Mouse (Mus musculus) gastrocnemius, postnatal 36 days (tissue): Measurements from ENCODE around the gene Erg. TPM values are rescaled to one million over a fixed set of nuclear protein-coding genes. Genes with fewer than 3 reads are reported as not detected.

Experiments
- DNase-seq, 2 experiments: peaks; one replicate each; pipeline ENCODE4 v3.0.0; 2022
- intact Hi-C: fragments of 180-260 bp; cut with DNase I; formaldehyde crosslinking; loops from one replicate; pipeline ENCODE4 v1.15.1; 2025
- total RNA-seq, 2 experiments: library from RNA; stranded (reverse); gene quantifications; 2 replicates each; pipeline ENCODE4 v1.2.3; 2021

Erg gene
- total RNA-seq, 2 experiments from 2014 or later, result 9.8 to 10.7 TPM

DNA sequence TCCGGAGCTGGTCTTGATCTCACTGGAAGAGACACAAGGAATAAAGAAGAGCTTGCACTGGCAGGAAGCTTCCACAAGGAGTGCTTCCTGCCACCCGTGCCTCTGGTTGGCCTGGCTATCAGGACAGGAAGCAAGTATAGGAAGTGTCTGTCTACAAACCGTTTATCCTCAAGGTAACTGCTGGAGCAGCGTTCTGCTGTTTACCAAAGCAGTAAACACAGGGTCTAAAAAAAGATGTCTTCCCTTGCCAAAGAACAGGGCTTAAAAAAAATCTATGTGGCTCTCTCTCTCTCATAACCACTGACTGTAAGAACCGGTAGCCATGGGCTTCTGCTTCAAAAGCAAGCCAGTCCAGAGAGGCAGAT lies 137.1 kb downstream of the Erg start:
- no peak for DNase-seq
- intact Hi-C loops, result no loop called here

GRCm38 (mm10) chr16:95448643-95449360 lies 137.6 kb downstream of the Erg start:
- DNase-seq, result no peak
- intact Hi-C loops, result no loop called here

DNA sequence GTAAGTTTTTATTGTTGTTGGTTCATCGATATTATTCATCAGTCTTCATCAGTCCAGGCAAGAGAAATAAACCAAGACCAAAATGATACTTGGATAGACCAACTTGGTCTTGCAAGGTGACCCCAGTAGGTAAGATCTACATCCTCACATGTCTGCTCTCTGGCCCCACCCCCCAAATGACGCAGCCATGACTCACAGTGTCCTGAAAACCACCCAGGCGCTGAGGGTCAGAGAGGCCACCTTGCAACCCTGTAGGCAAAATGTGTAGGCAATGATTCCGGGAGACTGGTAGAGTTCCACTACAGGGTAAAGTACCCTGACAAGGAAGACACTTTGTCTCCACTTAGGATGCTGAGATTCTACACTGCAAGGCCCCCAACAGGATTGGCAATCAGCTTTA lies 138.5 kb downstream of the Erg start:
- intact Hi-C loops, result no loop called here
- no peak for DNase-seq

DNA sequence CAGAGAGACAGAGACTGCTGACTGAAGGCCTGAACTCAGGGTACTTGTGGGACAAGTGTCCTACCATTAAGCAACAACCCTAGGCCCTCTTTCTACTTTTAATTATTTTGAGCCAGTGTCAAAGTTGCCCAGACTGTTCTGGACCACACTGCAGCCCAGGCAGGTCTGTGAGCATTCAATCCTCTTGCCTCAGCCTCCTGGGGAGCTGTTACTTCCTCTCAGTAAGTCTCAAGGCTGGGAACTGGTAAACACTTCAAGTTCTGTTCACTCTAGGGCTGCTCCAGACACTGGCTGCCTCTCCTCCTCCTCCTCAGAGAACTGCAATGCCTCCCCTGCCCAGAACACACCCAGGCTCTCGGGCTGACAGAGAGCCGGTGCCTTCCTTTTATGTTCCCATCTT lies 140.0 kb downstream of the Erg start:
- intact Hi-C loops, result no loop called here

GRCm38 (mm10) chr16:95442023-95442422 lies 144.4 kb downstream of the Erg start:
- intact Hi-C loops, result no loop called here
- no peak for DNase-seq

More for the DNA sequence above, 140.0 kb downstream of the Erg start:
- DNase-seq, result no peak

- DNase-seq, result no peak
- intact Hi-C loops, result no loop called here
Measured at GRCm38 (mm10) chr16:95441179-95441578, 145.2 kb downstream of the Erg start.

GRCm38 (mm10) chr16:95440334-95440733 lies 146.1 kb downstream of the Erg start:
- intact Hi-C loops, result no loop called here
- DNase-seq, result no peak

- intact Hi-C loops, result no loop called here
- DNase-seq, result no peak
Measured at GRCm38 (mm10) chr16:95439794-95440193, 146.6 kb downstream of the Erg start.

DNA sequence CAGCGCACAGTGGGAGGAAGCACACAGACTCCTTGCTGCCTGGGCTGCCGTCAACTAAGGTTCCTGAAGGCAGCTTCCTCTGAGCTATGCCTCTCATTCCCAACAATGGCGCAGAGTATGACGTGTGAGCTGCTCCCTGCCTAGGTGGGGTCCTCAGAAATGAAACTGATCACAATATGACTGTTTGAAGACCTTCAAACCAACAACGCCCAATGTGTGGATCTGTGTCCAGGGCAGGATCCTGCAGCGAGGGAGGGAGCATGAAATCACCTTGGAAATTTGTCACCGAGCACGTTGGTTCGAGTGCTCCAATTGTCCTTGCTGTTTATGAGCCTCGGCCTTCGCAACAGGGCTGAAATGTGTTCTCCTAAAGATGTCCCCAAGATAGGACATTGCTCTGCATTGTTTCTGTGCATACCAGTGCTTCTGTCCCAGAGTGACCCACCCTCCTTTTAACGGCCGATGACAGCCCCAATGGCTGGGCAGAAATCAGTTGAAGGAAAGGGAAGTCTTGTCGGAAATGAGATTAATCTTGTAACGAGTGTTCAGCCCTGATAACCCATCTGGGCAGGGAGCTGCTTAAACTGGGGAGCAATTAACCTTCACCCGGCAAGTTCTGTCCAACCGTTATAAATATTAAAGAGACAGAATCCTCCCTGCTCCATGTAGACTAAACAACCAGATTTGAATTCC lies 147.4 kb downstream of the Erg start:
- DNase-seq, result no peak
- intact Hi-C loops, result no loop called here

DNA sequence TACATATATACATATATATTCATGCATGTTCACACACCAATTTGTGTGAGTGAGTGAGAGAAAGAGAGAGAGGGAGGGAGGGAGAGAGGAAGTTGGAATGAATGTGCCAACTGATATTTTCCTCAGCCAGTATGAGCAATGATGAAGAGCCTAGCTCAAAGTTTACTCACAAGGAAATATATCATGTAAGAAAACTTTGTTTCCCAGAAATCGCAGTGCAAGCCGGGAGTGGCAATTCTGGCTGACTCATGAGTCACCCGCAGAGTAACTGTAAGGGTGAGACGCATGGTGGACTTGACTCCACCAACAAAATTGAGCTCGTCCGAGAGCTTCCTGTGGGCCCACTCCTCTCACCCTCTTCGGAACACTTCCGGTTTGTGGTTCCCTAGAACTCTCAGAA lies 149.8 kb downstream of the Erg start:
- intact Hi-C loops, result no loop called here
- DNase-seq, result no peak

DNA sequence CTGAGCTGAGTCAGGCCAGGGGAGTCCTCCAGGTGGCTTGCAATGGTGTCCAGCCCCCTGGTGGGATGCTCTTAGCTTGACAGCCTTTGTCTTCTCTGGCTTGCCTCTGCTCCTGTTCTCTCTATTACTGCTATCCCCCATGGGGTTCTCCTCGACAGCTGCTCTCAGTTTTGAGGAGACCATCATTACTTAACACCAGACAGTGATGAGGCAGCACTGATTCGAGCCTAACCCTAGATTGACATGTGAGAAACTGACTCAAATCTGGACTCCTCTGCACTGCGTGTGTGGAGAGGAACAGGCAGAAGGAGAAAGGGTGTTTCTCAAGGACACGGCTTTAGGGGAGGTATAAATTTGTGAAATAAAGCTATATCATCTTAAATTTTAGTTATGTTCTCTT lies 150.3 kb downstream of the Erg start:
- intact Hi-C loops, result no loop called here
- DNase-seq, result no peak

- DNase-seq, result no peak
- intact Hi-C loops, result no loop called here
Measured at GRCm38 (mm10) chr16:95434434-95434833, 152.0 kb downstream of the Erg start.

DNA sequence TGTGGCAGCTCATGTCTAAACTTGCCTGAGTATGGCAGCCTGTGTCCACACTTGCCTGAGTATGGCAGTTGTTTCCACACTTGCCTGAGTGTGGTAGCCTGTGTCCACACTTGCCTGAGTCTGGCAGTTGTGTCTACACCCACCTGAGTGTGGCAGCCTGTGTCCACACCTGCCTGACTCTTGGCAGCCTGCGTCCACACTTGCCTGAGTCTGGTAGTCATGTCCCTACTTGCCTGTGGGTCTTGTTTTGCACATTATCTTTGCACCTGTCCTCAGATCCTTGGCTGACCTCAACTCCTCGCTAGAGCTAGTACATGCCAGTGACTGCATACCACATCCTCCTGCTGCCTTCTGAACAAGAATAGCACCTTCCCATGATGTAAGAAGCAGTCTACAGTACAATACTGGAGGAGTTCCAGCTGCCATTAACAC lies 153.8 kb downstream of the Erg start:
- no peak for DNase-seq
- intact Hi-C loops, result no loop called here

- intact Hi-C loops, result no loop called here
- DNase-seq, result no peak
Measured at GRCm38 (mm10) chr16:95429851-95430250, 156.5 kb downstream of the Erg start.

- intact Hi-C loops, result no loop called here
- DNase-seq, result no peak
Measured at GRCm38 (mm10) chr16:95428239-95428638, 158.2 kb downstream of the Erg start.

DNA sequence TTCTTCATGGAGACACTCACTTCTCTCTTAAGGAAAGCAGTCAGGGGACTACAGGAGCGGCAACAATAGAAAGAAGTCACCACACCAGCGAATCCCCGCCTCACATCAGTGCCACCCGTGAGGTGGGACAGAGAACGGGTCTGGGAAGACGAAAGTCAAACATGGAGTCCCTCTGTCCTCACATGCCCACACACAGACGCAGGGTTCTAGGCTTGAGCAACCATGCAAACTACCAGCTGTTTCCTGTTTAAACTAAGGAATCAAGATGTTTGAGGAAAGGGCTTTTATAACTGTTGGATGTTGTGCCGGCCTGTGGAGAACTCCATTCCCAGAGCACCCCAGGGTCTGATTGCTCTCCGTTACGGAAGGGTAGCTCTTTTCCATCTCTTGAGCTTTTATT lies 158.9 kb downstream of the Erg start:
- intact Hi-C loops, result no loop called here
- DNase-seq, result no peak

- intact Hi-C loops, result no loop called here
- no peak for DNase-seq
Measured at GRCm38 (mm10) chr16:95422658-95423073, 163.7 kb downstream of the Erg start.

GRCm38 (mm10) chr16:95421235-95421886 lies 165.0 kb downstream of the Erg start:
- intact Hi-C loops, result no loop called here

GRCm38 (mm10) chr16:95415921-95416320 lies 170.5 kb downstream of the Erg start:
- intact Hi-C loops, result no loop called here
- DNase-seq, result no peak

More at GRCm38 (mm10) chr16:95421235-95421886, 165.0 kb downstream of the Erg start:
- no peak for DNase-seq

DNA sequence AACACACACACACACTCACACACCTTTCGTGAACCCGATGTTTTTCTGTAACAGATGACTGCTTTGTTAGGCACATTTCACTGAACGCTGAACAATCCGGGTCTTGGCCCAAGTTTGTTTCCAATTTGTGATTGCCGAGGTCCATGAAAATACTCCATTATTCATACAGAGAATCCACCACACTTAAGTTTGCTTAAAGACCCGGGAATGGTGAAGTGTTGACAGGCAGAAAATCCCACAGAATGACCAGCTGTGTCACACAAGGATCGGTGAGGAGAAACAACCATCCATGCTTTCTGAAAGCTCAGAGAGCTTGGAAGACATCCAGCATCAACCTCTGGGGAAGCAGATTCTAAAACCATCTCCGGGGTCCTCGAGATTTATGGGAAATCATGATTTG lies 171.0 kb downstream of the Erg start:
- intact Hi-C loops, result no loop called here
- DNase-seq, result no peak

DNA sequence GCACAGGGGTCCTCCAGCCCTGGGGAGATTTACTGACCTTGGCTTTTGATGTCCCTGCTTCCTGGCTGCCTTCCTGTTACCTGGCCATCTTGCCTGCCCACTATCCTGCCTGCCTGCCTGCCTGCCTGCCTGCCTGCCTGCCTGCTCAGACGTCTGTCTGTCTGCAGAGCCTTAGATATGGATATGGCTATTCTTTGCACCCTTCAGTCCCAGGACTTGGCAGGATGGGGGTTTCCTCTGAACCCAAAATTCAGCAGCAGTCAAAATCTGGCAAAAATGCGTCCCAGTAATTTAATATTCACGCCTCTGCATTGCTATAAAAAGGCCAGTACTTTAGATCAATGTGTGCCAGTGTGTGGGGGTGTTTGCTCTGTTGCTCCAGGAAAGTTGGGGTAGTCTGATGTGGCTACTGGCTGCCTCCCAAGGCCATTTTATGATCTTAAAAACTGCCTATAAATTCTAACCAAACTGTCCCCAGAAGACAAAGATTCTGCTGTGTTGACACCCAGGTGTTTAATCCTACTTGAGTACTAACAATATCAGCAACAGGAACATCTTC lies 172.9 kb downstream of the Erg start:
- DNase-seq, result no peak
- intact Hi-C loops, result no loop called here
